Mouse (Mus musculus) layer of hippocampus, adult 11-12 months (tissue): ENCODE data around the gene Adam23.
"Not testable (repeated sequence)": the region's sequence is repeated elsewhere in the genome, so short reads cannot be mapped to it uniquely, and the experiment has no call there.

Experiments
- DNase-seq: peaks from one replicate; pipeline ENCODE4 v3.0.0; 2022; ENCODE audit warnings: low spot score

The Adam23 gene

DNA sequence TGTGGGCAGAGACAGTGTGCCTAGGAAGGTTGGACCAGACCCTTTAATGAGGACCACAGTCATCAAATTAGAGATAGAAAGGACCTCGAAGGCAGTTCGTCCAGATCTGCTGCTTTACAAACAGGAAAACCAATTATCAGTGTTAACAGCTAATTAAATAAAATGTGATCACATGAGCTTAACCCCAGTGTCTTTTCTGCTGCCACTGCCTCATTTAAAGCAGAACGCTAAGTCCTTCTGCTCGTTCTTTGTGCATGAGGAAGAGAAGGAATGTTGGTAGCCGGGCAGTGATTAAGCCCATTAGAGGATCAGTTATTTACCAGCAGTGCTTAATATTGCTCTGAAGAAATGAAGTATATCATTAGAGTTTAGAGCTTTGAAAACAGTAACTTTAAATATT lies 131.1 kb downstream of the Adam23 start:
- no peak for DNase-seq

GRCm38 (mm10) chr1:63579153-63579552 lies 133.5 kb downstream of the Adam23 start:
- DNase-seq: no peak

DNA sequence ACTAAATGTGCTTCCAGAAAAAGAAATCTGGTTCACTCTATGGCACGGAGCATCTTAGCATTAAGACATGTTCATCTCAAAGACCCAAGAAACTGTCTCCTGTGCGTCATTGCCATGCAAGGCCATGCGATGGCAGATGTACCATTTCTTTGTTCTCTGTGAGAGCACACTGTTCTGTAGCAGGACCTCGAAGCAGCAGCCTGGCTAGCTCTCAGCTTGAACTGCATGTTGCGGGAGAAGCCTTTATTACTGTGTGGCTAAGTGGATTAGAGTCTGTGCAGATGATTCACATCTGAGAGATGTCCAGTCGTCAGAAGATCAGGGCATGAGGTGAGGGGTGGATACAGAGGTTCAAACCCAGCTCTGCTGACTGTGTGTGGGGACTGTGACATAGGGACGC lies 141.2 kb downstream of the Adam23 start:
- no peak for DNase-seq

DNA sequence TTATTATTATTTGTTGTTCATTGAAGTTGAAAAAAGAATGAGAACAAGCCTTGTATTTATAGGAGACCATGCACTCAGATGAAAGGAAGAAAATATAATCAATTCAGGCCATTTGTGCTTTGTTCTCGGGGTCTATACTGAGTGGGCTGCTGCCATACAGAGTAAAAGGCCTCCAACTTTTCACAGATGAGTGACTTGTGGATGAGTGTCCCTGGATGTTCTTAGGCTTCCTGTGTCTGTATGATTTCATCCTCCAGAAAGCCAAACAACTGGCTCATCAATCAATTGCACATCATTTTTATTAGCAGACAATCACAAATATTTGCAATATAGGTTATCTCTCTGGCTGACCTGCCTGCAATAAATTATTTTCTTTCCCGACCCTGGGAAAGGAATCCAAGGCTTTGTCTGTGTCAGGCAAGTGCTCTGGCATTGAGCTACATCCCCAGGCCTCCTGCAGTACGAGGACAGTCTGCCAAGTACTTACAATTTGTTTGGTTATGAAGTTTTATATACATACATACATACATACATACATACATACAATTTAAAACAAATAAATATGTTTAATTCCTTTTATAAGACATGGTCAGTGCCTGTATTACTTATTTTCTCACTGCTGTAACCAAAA lies 158.3 kb downstream of the Adam23 start:
- DNase-seq: no peak

DNA sequence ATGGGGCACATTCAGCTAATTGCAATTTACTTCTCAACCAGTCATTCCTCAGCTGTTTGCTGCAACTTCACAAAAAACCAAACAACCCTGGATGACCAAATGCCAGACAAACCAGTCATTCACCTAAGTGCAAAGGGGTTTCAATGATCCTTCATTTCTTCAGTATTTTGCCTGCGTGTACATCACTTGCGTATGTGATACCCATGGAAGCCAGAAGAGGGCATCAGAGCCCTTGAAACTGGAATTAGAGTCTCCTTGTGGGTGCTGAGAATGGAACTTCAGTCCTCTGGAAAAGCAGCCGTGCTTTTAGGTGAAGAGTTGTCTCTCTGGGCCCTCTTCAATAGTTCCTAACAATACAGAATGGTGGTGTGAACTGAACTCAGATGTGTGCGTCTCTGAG lies 163.9 kb downstream of the Adam23 start:
- DNase-seq: no peak

GRCm38 (mm10) chr1:63614594-63614993 lies 168.9 kb downstream of the Adam23 start:
- DNase-seq: no peak

- DNase-seq: no peak
These were observed 170.0 kb downstream of the Adam23 start, which contains the start of gene Gm39653 for GRCm38 (mm10) chr1:63615668-63616067. Gm39653 (plus strand) TSS chr1:63615968.

DNA sequence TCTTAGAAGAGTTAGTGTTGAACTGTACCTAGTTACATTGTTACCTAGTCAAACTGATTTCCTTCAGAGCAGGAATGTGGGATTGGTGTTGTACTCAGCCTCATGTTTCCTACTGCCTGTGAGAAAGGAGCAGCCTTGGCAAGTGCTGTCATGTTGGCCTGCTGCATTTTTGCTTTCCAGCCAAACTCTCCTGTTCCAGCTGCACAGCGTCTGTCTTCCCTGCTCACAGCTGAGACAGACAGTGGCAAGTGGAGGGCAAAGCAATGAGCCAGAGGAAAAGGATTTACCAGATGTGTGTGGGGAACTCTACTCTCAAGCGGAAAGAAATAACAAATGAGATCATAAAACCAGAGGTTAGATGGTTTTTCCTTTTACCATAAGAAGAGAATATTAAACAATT lies 182.5 kb downstream of the Adam23 start:
- no peak for DNase-seq

DNA sequence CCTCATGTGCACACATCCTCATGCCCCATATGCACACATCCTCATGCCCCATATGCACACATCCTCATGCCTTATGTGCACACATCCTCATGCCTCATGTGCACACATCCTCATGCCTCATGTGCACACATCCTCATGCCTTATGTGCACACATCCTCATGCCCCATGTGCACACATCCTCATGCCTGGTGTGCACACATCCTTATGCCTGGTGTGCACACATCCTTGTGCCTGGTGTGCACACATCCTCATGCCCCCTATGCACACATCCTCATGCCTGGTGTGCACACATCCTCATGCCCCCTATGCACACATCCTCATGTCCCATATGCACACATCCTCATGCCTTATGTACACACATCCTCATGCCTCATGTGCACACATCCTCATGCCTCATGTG lies 184.7 kb downstream of the Adam23 start:
- DNase-seq: not testable (repeated sequence)

DNA sequence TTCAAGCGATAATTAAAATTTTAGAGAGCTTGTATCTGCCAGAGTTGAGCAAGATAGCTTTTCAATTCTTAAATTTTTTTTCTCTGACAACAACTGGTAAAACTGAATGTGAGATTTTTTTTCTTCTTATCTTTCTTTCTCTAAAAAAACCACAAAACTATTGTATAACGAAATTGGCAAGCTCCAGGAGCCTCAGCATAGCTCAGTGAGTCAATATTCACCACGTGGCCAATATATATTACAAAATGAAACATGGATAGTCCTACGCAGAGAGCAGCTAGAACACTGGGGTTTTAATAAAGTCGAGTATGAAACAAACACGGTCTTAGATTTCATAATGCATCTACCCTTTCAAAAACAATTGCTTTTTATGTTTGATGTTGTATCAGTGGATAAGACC lies 194.2 kb downstream of the Adam23 start:
- no peak for DNase-seq
